Mouse (Mus musculus) CD4-positive naive resting alpha-beta T cell, adult 57 days (primary cell): ENCODE results near the gene Scmh1. TPM values are rescaled to one million over a fixed set of nuclear protein-coding genes. Genes with fewer than 3 reads are reported as not detected.

ENCODE experiments used
- total RNA-seq: library from RNA; stranded (reverse); gene quantifications from one replicate; pipeline ENCODE4 v1.2.4, GENCODE M21; 2023

Scmh1 gene
- total RNA-seq = 33.8 TPM

GRCm38 (mm10) chr4:120405144-120405805 is at the start of gene Scmh1:
TSS of gene Scmh1 (plus strand) at chr4:120405281.

GRCm38 (mm10) chr4:120531986-120532385 is 126.9 kb downstream of the Scmh1 start, which contains the start of gene Slfnl1:
TSS of gene Slfnl1 (plus strand) at chr4:120532231.

GRCm38 (mm10) chr4:120569486-120570437 is 164.7 kb downstream of the Scmh1 start, which contains the start of gene Ctps:
TSS of gene Ctps (minus strand) at chr4:120570276.

Other genes with a start within 250 kb of the Scmh1 start
- not detected for gene Edn2, start 244.1 kb upstream of the Scmh1 start, total RNA-seq
- gene Foxo6, start 117.9 kb upstream of the Scmh1 start, total RNA-seq = 0.30 TPM
- gene Slfnl1, start 127.0 kb downstream of the Scmh1 start, total RNA-seq = 0.98 TPM
- 17.7 TPM for gene Ctps, start 165.0 kb downstream of the Scmh1 start, total RNA-seq
- gene Gm8439, start 183.5 kb downstream of the Scmh1 start, total RNA-seq = not detected